Mouse (Mus musculus) heart, embryonic 12.5 days (tissue): ENCODE data around the gene Iqcn. TPM values are rescaled to one million over a fixed set of nuclear protein-coding genes. Genes with fewer than 3 reads are reported as not detected.
A peak's percentile ranks its signal among the peaks of the same experiment; 100 is the strongest.

Experiments
- ATAC-seq: fragments of 200-750 bp; cut with Nextera tagmentation; 2 replicates; pipeline ENCODE4 v1.8.0; 2017; ENCODE audit warnings: moderate TSS enrichment, moderate library complexity; ENCODE audit not compliant: insufficient number of reproducible peaks, low FRiP score
- H3K27ac ChIP-seq: fragments of 300-500 bp; sonication (generic); 2 replicates; pipeline ENCODE4 v1.5.1; 2016; ENCODE audit warnings: mild to moderate bottlenecking, moderate library complexity; ENCODE audit not compliant: poor library complexity, severe bottlenecking
- H3K27me3 ChIP-seq: fragments of 300-500 bp; sonication (generic); replicated peaks from 2 replicates; pipeline ENCODE4 v1.6.1; 2016; ENCODE audit warnings: mild to moderate bottlenecking, moderate library complexity
- H3K36me3 ChIP-seq: fragments of 300-500 bp; sonication (generic); 2 replicates; pipeline ENCODE4 v1.6.1; 2016; ENCODE audit warnings: mild to moderate bottlenecking, moderate library complexity
- H3K4me1 ChIP-seq: fragments of 300-500 bp; sonication (generic); replicated peaks from 2 replicates; pipeline ENCODE4 v1.6.1; 2016; ENCODE audit warnings: mild to moderate bottlenecking
- H3K4me2 ChIP-seq: fragments of 300-500 bp; sonication (generic); 2 replicates; pipeline ENCODE4 v1.6.1; 2016; ENCODE audit warnings: mild to moderate bottlenecking, moderate library complexity
- H3K4me3 ChIP-seq: fragments of 300-500 bp; sonication (generic); 2 replicates; pipeline ENCODE4 v1.5.1; 2016; ENCODE audit warnings: mild to moderate bottlenecking
- H3K9ac ChIP-seq: fragments of 300-500 bp; sonication (generic); 2 replicates; pipeline ENCODE4 v1.6.1; 2016; ENCODE audit warnings: mild to moderate bottlenecking, moderate library complexity
- H3K9me3 ChIP-seq: fragments of 300-500 bp; sonication (generic); replicated peaks from 2 replicates; pipeline ENCODE4 v1.6.1; 2016; ENCODE audit warnings: mild to moderate bottlenecking, moderate library complexity
- WGBS: fragments of 180-500 bp; shearing (Covaris S2); methylation state at CpG from one replicate; pipeline ENCODE4 v1.1.7; 2016; 5-methylcytosine and 5-hydroxymethylcytosine counted together
- polyA plus RNA-seq: library from polyadenylated mRNA; unstranded; fragments of >200 nt; fragmentation: Nextera tagmentation; extraction: Ambion mirVana; gene quantifications from 2 replicates; pipeline ENCODE4 v1.2.1, GENCODE M21; 2016

The Iqcn gene
- polyA plus RNA-seq, 1 experiment from 2014 or later = 0.06 TPM

- Histone ChIP-seq H3K27me3 (peaks cover 5% of the 10 kb centered on the region; the same call in 1 of the 2 replicates), H3K4me1 (peaks cover 40% of the 10 kb centered on the region), H3K4me3 (no peak overlapping the region), H3K27ac (no peak overlapping the region), H3K36me3 (peaks cover 29% of the 10 kb centered on the region), H3K9ac (no peak overlapping the region), H3K9me3 (no peaks in the 10 kb centered on the region), H3K4me2 (no peak overlapping the region)
- ATAC-seq = no peak
- WGBS = 87% methylated on average over 7 of the region's 7 CpGs
Measured at GRCm38 (mm10) chr8:70758308-70758615, 55.0 kb downstream of the Iqcn start.

DNA sequence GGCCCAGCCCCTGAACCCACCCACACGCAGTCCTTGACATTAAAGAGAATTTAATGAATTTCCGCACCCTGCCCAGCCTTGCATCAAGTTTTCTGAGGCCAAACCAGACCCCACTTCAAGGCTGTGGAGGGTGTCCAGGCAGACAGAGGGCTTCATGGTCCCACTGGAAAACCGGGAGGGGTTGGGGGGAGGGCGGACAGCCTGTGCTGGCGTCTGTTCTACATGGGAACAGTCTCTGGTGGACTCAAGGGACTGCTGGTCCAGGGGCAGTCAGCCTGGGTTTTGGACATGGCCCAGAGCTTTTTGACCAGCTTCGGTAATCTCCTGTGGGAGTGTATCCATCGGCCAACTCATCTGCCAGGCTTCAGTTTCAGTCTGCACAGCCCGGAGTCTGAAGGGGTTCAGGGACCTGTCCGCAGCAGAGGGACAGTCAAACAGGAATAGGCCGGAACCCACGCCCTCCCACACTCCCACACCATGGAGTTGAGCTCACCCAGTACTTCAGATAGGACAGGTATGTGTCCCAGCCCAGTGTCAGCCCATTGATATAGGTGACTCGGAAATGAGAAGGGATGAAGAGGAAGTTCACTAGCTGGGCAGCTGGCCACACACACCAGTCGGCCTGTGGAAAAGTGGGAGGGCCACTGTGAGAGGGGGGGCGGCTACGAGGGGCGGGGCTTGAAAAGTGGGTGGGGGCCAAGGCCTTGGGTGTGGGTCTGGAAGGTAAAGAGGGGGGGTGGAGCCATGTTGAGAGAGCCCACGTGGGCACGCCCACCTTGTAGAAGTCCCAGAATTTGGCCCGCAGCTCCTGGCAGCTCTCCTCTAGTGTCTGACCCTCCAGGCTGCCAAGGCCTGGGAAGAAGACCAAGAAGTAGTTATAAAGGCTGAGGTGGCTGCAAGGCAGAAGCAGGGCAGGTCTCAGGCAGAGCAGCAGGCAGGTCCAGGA lies 55.6 kb downstream of the Iqcn start:
- Histone ChIP-seq H3K9me3 (no peaks in the 10 kb centered on the region), H3K9ac (0 out of 2 replicates have a peak overlapping the region, but pooled peaks have one; percentile 51), H3K4me2 (0 out of 2 replicates have a peak overlapping the region, but pooled peaks have one; percentile 98), H3K4me1 (peaks cover 34% of the 10 kb centered on the region), H3K27me3 (peaks cover 5% of the 10 kb centered on the region; the same call in 1 of the 2 replicates), H3K36me3 (peaks cover 29% of the 10 kb centered on the region), H3K4me3 (no peak overlapping the region), H3K27ac (no peak overlapping the region)
- 67% methylated on average over 19 of the region's 19 CpGs for WGBS
- no peak for ATAC-seq

GRCm38 (mm10) chr8:70760350-70760749 lies 57.1 kb downstream of the Iqcn start:
- H3K36me3 ChIP-seq = peaks cover 29% of the 10 kb centered on the region
- 0 out of 2 replicates have a peak, but pooled peaks have one; percentile 0 for ATAC-seq
- peaks cover 31% of the 10 kb centered on the region for H3K4me1 ChIP-seq
- peak overlapping the region; percentile 76 for H3K4me3 ChIP-seq
- peak overlapping the region; percentile 91 for H3K9ac ChIP-seq
- peak overlapping the region; percentile 98 for H3K4me2 ChIP-seq
- WGBS = 2% methylated on average over 22 of the region's 22 CpGs
- H3K27ac ChIP-seq = peak overlapping the region; percentile 70
- no peaks in the 10 kb centered on the region for H3K9me3 ChIP-seq
- H3K27me3 ChIP-seq = peaks cover 5% of the 10 kb centered on the region; the same call in 1 of the 2 replicates

DNA sequence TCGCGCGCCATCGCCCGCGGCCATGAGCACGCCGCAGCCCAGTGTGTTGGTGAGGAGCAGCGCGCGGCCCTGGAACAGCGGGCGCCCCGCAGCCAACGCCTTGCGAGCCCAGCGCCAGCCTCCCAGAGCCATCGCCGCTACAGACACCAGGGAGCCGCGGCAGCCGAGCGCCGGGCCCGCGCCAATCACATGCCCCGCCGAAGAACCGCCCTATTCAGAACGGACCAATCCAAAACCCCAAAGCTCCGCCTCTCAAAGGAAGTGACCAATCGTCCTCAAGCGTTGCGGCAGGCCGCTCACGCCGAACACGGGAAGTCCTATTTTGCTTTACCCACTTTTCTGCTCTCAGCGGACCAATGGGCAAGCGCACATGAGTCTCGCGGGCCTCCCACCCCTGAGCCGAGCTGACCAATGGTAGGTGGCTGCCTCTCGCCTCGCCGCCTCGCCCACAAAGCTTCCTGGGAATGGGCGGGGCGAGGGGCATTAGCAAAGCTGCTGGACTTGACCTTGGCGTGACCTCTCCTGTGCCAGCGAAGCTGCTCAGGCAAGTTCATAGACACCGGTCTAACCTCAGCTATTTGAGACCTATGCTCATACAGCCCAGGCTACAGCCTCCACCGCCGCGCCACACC lies 57.6 kb downstream of the Iqcn start, which contains the start of gene Mpv17l2:
TSS of gene Mpv17l2 (minus strand) at position 172 of the 632 bp plus-strand sequence.
- Histone ChIP-seq H3K9me3 (no peaks in the 10 kb centered on the region), H3K9ac (peak within 1 kb of the TSS; percentile 91), H3K36me3 (peaks cover 28% of the 10 kb centered on the region), H3K27ac (peak within 1 kb of the TSS; percentile 70), H3K4me1 (peaks cover 31% of the 10 kb centered on the region), H3K4me2 (peak within 1 kb of the TSS; percentile 98), H3K4me3 (peak within 1 kb of the TSS; percentile 76), H3K27me3 (peaks cover 5% of the 10 kb centered on the region; the same call in 1 of the 2 replicates)
- ATAC-seq = peak; percentile 96
- WGBS = 1% methylated on average over 44 of the region's 55 CpGs

GRCm38 (mm10) chr8:70762118-70762517 lies 58.9 kb downstream of the Iqcn start:
- 68% methylated on average over 1 of the region's 1 CpGs for WGBS

DNA sequence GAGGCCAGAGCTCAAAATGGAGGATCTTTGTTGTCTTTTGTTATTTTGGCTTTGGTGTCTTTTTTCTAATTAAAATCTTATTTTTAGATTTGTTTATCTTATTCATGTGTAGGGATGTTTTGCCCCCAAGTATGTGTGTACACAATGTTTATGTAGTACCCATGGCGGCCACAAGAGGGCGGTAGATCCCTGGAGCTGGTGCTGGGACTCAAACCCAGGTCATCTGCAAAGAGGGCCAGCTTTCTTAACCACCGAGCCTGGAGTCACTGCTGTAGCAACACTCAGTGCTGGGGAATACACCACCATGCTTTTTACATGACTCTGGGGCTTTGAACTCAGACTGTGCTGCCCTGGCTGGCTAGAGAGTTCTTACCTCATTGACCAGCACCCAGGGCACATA lies 60.1 kb downstream of the Iqcn start:
- no peak for ATAC-seq
- Histone ChIP-seq H3K9me3 (no peaks in the 10 kb centered on the region), H3K9ac (no peak overlapping the region), H3K4me2 (no peak overlapping the region), H3K27ac (no peak overlapping the region), H3K4me3 (no peak overlapping the region), H3K36me3 (peaks cover 10% of the 10 kb centered on the region), H3K27me3 (0 out of 2 replicates have a peak, but pooled peaks cover 4% of the 10 kb centered on the region), H3K4me1 (peaks cover 41% of the 10 kb centered on the region)
- 6% methylated on average over 3 of the region's 3 CpGs for WGBS

More at GRCm38 (mm10) chr8:70762118-70762517, 58.9 kb downstream of the Iqcn start:
- peaks cover 16% of the 10 kb centered on the region for H3K36me3 ChIP-seq
- H3K4me3 ChIP-seq = no peak overlapping the region
- ATAC-seq = no peak
- no peaks in the 10 kb centered on the region for H3K9me3 ChIP-seq
- H3K4me2 ChIP-seq = no peak overlapping the region
- H3K27ac ChIP-seq = no peak overlapping the region
- peaks cover 42% of the 10 kb centered on the region for H3K4me1 ChIP-seq
- H3K27me3 ChIP-seq = no peaks in the 10 kb centered on the region
- H3K9ac ChIP-seq = no peak overlapping the region

GRCm38 (mm10) chr8:70764026-70764425 lies 60.8 kb downstream of the Iqcn start:
- 50% methylated on average over 8 of the region's 8 CpGs for WGBS
- no peaks in the 10 kb centered on the region for H3K9me3 ChIP-seq
- H3K27me3 ChIP-seq = 0 out of 2 replicates have a peak, but pooled peaks cover 4% of the 10 kb centered on the region
- no peak overlapping the region for H3K27ac ChIP-seq
- H3K9ac ChIP-seq = no peak overlapping the region
- no peak for ATAC-seq
- peaks cover 35% of the 10 kb centered on the region for H3K4me1 ChIP-seq
- H3K4me3 ChIP-seq = no peak overlapping the region
- H3K4me2 ChIP-seq = no peak overlapping the region
- peaks cover 13% of the 10 kb centered on the region for H3K36me3 ChIP-seq

GRCm38 (mm10) chr8:70764676-70765075 lies 61.4 kb downstream of the Iqcn start:
- peaks cover 15% of the 10 kb centered on the region for H3K36me3 ChIP-seq
- H3K9ac ChIP-seq = no peak overlapping the region

DNA sequence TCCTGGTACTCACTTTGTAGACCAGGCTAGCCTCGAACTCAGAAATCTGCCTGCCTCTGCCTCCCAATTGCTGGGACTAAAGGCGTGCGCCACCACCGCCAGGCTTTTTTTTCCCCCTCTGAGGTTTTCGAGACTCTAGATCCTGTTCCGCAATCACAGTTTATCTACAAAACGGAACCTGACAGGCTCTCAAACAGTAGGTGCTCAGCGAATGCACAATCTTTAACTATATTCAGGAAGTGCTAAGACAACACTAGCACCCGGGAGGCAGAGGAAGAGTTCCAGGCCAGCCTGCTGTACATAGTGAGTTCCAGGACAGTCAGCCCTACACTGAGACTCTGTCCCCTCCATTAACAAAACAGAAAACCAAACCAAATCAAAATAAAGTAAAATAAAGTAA lies 62.1 kb downstream of the Iqcn start:
- H3K36me3 ChIP-seq = peaks cover 21% of the 10 kb centered on the region
- no peak for ATAC-seq
- no peak overlapping the region for H3K27ac ChIP-seq
- peak overlapping the region; percentile 49; the same call in 1 of the 2 replicates for H3K4me3 ChIP-seq
- H3K9ac ChIP-seq = no peak overlapping the region
- H3K4me1 ChIP-seq = peaks cover 22% of the 10 kb centered on the region
- H3K27me3 ChIP-seq = 0 out of 2 replicates have a peak, but pooled peaks cover 4% of the 10 kb centered on the region
- peak overlapping the region; percentile 91 for H3K4me2 ChIP-seq
- 55% methylated on average over 9 of the region's 9 CpGs for WGBS
- no peaks in the 10 kb centered on the region for H3K9me3 ChIP-seq

More at GRCm38 (mm10) chr8:70764676-70765075, 61.4 kb downstream of the Iqcn start:
- Histone ChIP-seq H3K4me1 (peaks cover 28% of the 10 kb centered on the region), H3K4me3 (no peak overlapping the region), H3K9me3 (no peaks in the 10 kb centered on the region), H3K27me3 (0 out of 2 replicates have a peak, but pooled peaks cover 4% of the 10 kb centered on the region), H3K4me2 (peak overlapping the region; percentile 91; the same call in 1 of the 2 replicates), H3K27ac (no peak overlapping the region)
- no peak for ATAC-seq
- 89% methylated on average over 13 of the region's 13 CpGs for WGBS

DNA sequence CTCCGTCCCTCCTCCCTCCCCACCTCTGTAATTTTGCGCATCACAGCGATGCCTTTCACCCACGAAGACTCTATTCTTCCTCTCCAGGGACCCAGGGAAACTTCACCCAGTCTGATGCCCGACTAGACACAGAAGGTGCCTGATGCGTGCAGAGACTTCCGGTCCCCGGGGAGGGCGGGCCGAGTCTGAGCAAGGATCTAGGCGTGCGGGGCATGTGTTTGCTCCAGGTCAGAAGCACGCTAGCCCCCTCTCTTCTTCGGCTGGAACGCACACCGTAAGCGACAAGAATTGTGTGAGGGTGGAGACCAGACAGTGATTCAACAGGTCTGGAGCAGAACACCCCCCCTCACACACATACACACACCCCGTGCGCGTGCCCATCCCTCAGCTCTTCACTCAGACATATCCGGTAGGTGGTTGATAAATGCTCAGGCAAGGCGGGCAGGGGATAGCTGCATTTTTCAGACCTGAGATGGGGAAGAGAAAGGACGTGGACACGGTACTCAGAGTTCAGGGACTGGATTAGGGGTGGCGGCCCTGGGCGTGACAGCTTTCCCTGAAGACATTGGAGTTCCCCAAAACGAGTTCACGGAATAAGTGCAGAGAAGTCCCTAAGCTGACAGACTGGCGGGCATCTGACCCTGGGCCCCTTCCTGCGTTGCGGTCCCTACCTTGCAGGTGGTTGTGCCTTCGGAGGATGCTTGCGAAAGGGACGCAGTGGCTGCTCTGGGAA lies 62.7 kb downstream of the Iqcn start:
- H3K4me1 ChIP-seq = peaks cover 21% of the 10 kb centered on the region
- peak overlapping the region; percentile 71 for H3K9ac ChIP-seq
- 2% methylated on average over 34 of the region's 34 CpGs for WGBS
- no peak for ATAC-seq
- H3K4me2 ChIP-seq = peak overlapping the region; percentile 91
- peaks cover 27% of the 10 kb centered on the region for H3K36me3 ChIP-seq
- H3K27me3 ChIP-seq = peaks cover 8% of the 10 kb centered on the region; the same call in 1 of the 2 replicates
- H3K9me3 ChIP-seq = no peaks in the 10 kb centered on the region
- H3K4me3 ChIP-seq = peak overlapping the region; percentile 49
- 0 out of 2 replicates have a peak overlapping the region, but pooled peaks have one; percentile 7 for H3K27ac ChIP-seq
